10 mouse cellular contexts compared by ENCODE assay signal in the genomic region with DNA sequence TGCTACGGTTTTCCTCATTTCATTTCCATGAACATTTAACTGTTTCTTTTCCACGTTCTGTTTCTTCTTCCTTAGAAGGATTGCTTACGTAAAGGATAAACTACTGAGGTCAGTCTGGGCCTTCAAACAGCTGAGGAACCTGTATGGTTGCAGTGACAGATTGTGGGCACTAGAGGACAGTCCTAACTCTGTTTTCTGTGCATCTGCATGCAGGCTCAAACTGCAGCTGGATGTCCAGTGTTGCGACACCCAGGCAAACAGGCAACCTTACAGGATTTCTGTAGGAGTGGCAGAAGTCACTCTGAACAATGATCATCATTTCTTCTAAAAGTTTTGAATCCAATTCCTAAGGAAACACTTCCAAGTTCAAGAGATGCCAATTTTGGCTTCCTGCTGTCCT. TPM values are rescaled to one million over a fixed set of nuclear protein-coding genes. Genes with fewer than 3 reads are reported as not detected.
A peak's percentile ranks its signal among the peaks of the same experiment; 100 is the strongest.
DNase-seq lines count a peak whose midpoint lies in the region; ATAC-seq lines count a peak whose summit lies in the region.
"Had no signal": no experiment of that assay in that cellular context is flagged by ENCODE, and none has a peak within 500 bp of the region (broad histone marks: within the 10 kb centered on the region; RNA-seq: fewer than 3 reads in every experiment).

No protein-coding gene starts in this region.

- no peaks in the 10 kb centered on the region for H3K4me1 ChIP-seq in forebrain, embryonic 11.5 days (replicated peaks; ENCODE audit: control insufficient read depth, insufficient read depth, low read length)
- no peaks in the 10 kb centered on the region for H3K4me1 ChIP-seq in forebrain, embryonic 16.5 days (replicated peaks; ENCODE audit: control insufficient read depth, insufficient read depth, low read length)
- H3K4me1 ChIP-seq: limb, embryonic 12.5 days; stomach, embryonic 15.5 days had no signal

- H3K4me3 ChIP-seq in forebrain, embryonic 11.5 days (ENCODE audit: low read depth, low read length), result no peak overlapping the region
- no peak overlapping the region for H3K4me3 ChIP-seq in forebrain, embryonic 16.5 days (replicated peaks; ENCODE audit: low read length)
- H3K4me3 ChIP-seq: limb, embryonic 12.5 days; stomach, embryonic 15.5 days had no signal

- WGBS in forebrain, embryonic 11.5 days, result 61% methylated on average over 4 of the region's 4 CpGs
- 63% methylated on average over 4 of the region's 4 CpGs for WGBS in forebrain, embryonic 16.5 days

- peak; percentile 59 for DNase-seq in forebrain, embryonic 11.5 days (ENCODE audit: low spot score)
- DNase-seq in right cerebral cortex, adult 2 months (ENCODE audit: low spot score in 2 of 2), result peak; percentile 25 to 36
- no peak for DNase-seq in right cerebral cortex, postnatal 36 days (ENCODE audit: low spot score in 2 of 2)
- peak; percentile 35 for DNase-seq in forelimb bud, embryonic 11.5 days (ENCODE audit: low read depth, low spot score)
- no peak for DNase-seq in gastrocnemius, postnatal 14 days
- DNase-seq in T-cell, adult 2 months (ENCODE audit: low spot score), result no peak

- no peaks in the 10 kb centered on the region for H3K27me3 ChIP-seq in forebrain, embryonic 11.5 days (ENCODE audit: control insufficient read depth, insufficient read depth, low read length)
- H3K27me3 ChIP-seq in forebrain, embryonic 16.5 days (replicated peaks; ENCODE audit: control insufficient read depth, insufficient read depth, low read length), result no peaks in the 10 kb centered on the region
- H3K27me3 ChIP-seq: limb, embryonic 12.5 days; stomach, embryonic 15.5 days had no signal

- H3K4me2 ChIP-seq in forebrain, embryonic 11.5 days (ENCODE audit: low read depth, low read length, severe bottlenecking), result no peak overlapping the region
- H3K4me2 ChIP-seq in forebrain, embryonic 16.5 days (ENCODE audit: low read length), result no peak overlapping the region
- H3K4me2 ChIP-seq: limb, embryonic 12.5 days; stomach, embryonic 15.5 days had no signal

- 0 out of 2 replicates have a peak, but pooled peaks have one; percentile 39 for ATAC-seq in forebrain, embryonic 11.5 days (replicated peaks; ENCODE audit: low FRiP score)
- no peak for ATAC-seq in forebrain, embryonic 16.5 days
- 0 out of 2 replicates have a peak, but pooled peaks have one; percentile 54 for ATAC-seq in monocyte, adult 5-6 weeks (replicated peaks; ENCODE audit: insufficient number of reproducible peaks, low FRiP score, low TSS enrichment, poor library complexity, severe bottlenecking)

- peaks cover 5% of the 10 kb centered on the region; the same call in 1 of the 2 replicates for H3K36me3 ChIP-seq in forebrain, embryonic 11.5 days (ENCODE audit: control insufficient read depth, insufficient read depth, low read length)
- H3K36me3 ChIP-seq in forebrain, embryonic 16.5 days (ENCODE audit: control insufficient read depth, insufficient read depth), result no peaks in the 10 kb centered on the region

- intact Hi-C loops in gastrocnemius, postnatal 14 days (cut with DNase I; ENCODE audit: low total_unique reads), result loop anchor here (5.0 kb wide), 1 partner anchor 55 kb away; no protein-coding TSS in a partner anchor

- H3K9ac ChIP-seq in forebrain, embryonic 11.5 days (ENCODE audit: low read length), result no peak overlapping the region
- H3K9ac ChIP-seq in forebrain, embryonic 16.5 days (replicated peaks; ENCODE audit: low read depth, low read length), result no peak overlapping the region
- H3K9ac ChIP-seq: limb, embryonic 12.5 days; stomach, embryonic 15.5 days had no signal

- H3K27ac ChIP-seq in forebrain, embryonic 11.5 days (ENCODE audit: low read depth, low read length), result no peak overlapping the region
- no peak overlapping the region for H3K27ac ChIP-seq in forebrain, embryonic 16.5 days (ENCODE audit: low read length)
- H3K27ac ChIP-seq: limb, embryonic 12.5 days; stomach, embryonic 15.5 days had no signal

- no peaks in the 10 kb centered on the region for H3K9me3 ChIP-seq in forebrain, embryonic 11.5 days (ENCODE audit: control insufficient read depth, low read length)
- no peaks in the 10 kb centered on the region for H3K9me3 ChIP-seq in forebrain, embryonic 16.5 days (ENCODE audit: control insufficient read depth, low read length)
- H3K9me3 ChIP-seq: limb, embryonic 12.5 days; stomach, embryonic 15.5 days had no signal

RNA-seq across cellular contexts. Expression of a gene that starts 5.3 kb away (rescaled TPM):
- 16.7 and 19.1 TPM in 2 replicates for polyA plus RNA-seq in forebrain, embryonic 11.5 days (2014; fragmentation: Nextera tagmentation; extraction: Ambion mirVana)
- polyA plus RNA-seq in forebrain, embryonic 16.5 days (2015; fragmentation: Nextera tagmentation; extraction: Ambion mirVana), result 11.2 and 17.0 TPM in 2 replicates
- total RNA-seq in monocyte, adult 5-6 weeks (2017), result 43.7 to 58.4 TPM (median 52.8 TPM) in 3 replicates
- total RNA-seq in gastrocnemius, postnatal 14 days (2021), result 10 to 100 TPM in 1 of 2 experiments, 1 to 10 TPM in 1; 9.5 to 10.9 TPM

RNA-seq across cellular contexts. Expression of a gene that starts 27.2 kb away (rescaled TPM):
- polyA plus RNA-seq in forebrain, embryonic 11.5 days (2014; fragmentation: Nextera tagmentation; extraction: Ambion mirVana), result 72.8 and 78.2 TPM in 2 replicates
- polyA plus RNA-seq in forebrain, embryonic 16.5 days (2015; fragmentation: Nextera tagmentation; extraction: Ambion mirVana), result 11.5 and 11.7 TPM in 2 replicates
- total RNA-seq in monocyte, adult 5-6 weeks (2017), result not detected in 3 replicates
- 10 to 100 TPM; 11.0 to 14.4 TPM for total RNA-seq in gastrocnemius, postnatal 14 days (2021)

Comparison
In these comparisons a context has a peak if more than half of its experiments do, and no peak if none do; other contexts are left out.
1. DNase-seq: peak in forebrain, embryonic 11.5 days (single experiment), right cerebral cortex, adult 2 months (2 of 2) and forelimb bud, embryonic 11.5 days (single experiment); none in right cerebral cortex, postnatal 36 days (0 of 2), gastrocnemius, postnatal 14 days (single experiment) and T-cell, adult 2 months (single experiment).
2. RNA of a gene that starts 27.2 kb away (total RNA-seq): 11.0 to 14.4 TPM in gastrocnemius, postnatal 14 days; not detected in monocyte, adult 5-6 weeks; every median in the first group is over 10 times any median in the second.